9 mouse cellular contexts compared by ENCODE assay signal in genomic region chr2:71786060-71786459, GRCm38 (mm10). TPM values are rescaled to one million over a fixed set of nuclear protein-coding genes. Genes with fewer than 3 reads are reported as not detected.
DNase-seq lines count a peak whose midpoint lies in the region; ATAC-seq and TF ChIP-seq lines count a peak whose summit lies in the region.
"Had no signal": no experiment of that assay in that cellular context is flagged by ENCODE, and none has a peak within 500 bp of the region (broad histone marks: within the 10 kb centered on the region; RNA-seq: fewer than 3 reads in every experiment).

No protein-coding gene starts in this region.

- no peaks in the 10 kb centered on the region for H3K9me3 ChIP-seq in heart, postnatal 0 days (replicated peaks; ENCODE audit: control insufficient read depth, low read length)
- H3K9me3 ChIP-seq in heart, embryonic 12.5 days (replicated peaks): no peaks in the 10 kb centered on the region
- H3K9me3 ChIP-seq in intestine, embryonic 15.5 days: no peaks in the 10 kb centered on the region

- no peaks in the 10 kb centered on the region for H3K27me3 ChIP-seq in heart, postnatal 0 days (ENCODE audit: control insufficient read depth, insufficient read depth, low read length)
- H3K27me3 ChIP-seq in heart, embryonic 12.5 days (replicated peaks): 0 out of 2 replicates have a peak, but pooled peaks cover 3% of the 10 kb centered on the region
- H3K27me3 ChIP-seq in thymus, adult 2 months (ENCODE audit: control insufficient read depth, insufficient read depth, low read length): no peaks in the 10 kb centered on the region
- H3K27me3 ChIP-seq in intestine, embryonic 15.5 days (replicated peaks): no peaks in the 10 kb centered on the region
- H3K27me3 ChIP-seq in splenic B cell, adult 2 months (ENCODE audit: control insufficient read depth, insufficient read depth, low read length, poor library complexity, severe bottlenecking): no peaks in the 10 kb centered on the region

- ATAC-seq in heart, postnatal 0 days (ENCODE audit: insufficient read depth, low read depth): no peak
- ATAC-seq in heart, embryonic 12.5 days (ENCODE audit: insufficient number of reproducible peaks, low FRiP score): no peak
- no peak for ATAC-seq in intestine, embryonic 15.5 days

- no peak for DNase-seq in heart, postnatal 0 days (ENCODE audit: low spot score)
- no peak for DNase-seq in thymus, adult 2 months
- DNase-seq in thymus, adult 18-20 months: no peak
- DNase-seq in splenic B cell, adult 2 months (ENCODE audit: low read depth, low spot score): peak; percentile 44
- no peak for DNase-seq in adipocyte (ENCODE audit: low spot score)
- no peak for DNase-seq in Muller cell, postnatal 12 days (ENCODE audit: inconsistent ontology term)

- no peak overlapping the region for H3K4me3 ChIP-seq in heart, postnatal 0 days (ENCODE audit: low read depth, low read length)
- H3K4me3 ChIP-seq in heart, embryonic 12.5 days: no peak overlapping the region
- H3K4me3 ChIP-seq in thymus, adult 2 months (ENCODE audit: control insufficient read depth, insufficient read depth, low read length): no peak overlapping the region
- H3K4me3 ChIP-seq in intestine, embryonic 15.5 days (replicated peaks): no peak overlapping the region

- no peak for TF ChIP-seq CTCF in heart, postnatal 0 days (IDR thresholded peaks at IDR 0.05; ENCODE audit: low read depth)
- no peak for TF ChIP-seq CTCF in thymus, adult 2 months (IDR thresholded peaks at IDR 0.05; ENCODE audit: borderline replicate concordance, control insufficient read depth, extremely low read depth, insufficient read depth, low read length, poor library complexity)

- H3K9ac ChIP-seq in heart, postnatal 0 days (replicated peaks; ENCODE audit: low read depth, low read length): no peak overlapping the region
- H3K9ac ChIP-seq in heart, embryonic 12.5 days: no peak overlapping the region
- H3K9ac ChIP-seq in intestine, embryonic 15.5 days: no peak overlapping the region

- TF ChIP-seq EP300 in heart, postnatal 0 days (IDR thresholded peaks at IDR 0.05; ENCODE audit: low read depth): no peak

- peaks cover 14% of the 10 kb centered on the region for H3K4me1 ChIP-seq in heart, postnatal 0 days (ENCODE audit: control insufficient read depth, insufficient read depth)
- peaks cover 19% of the 10 kb centered on the region for H3K4me1 ChIP-seq in heart, embryonic 12.5 days (replicated peaks)
- H3K4me1 ChIP-seq in thymus, adult 2 months (replicated peaks; ENCODE audit: control insufficient read depth, insufficient read depth, low read length): peaks cover 21% of the 10 kb centered on the region
- H3K4me1 ChIP-seq in intestine, embryonic 15.5 days (replicated peaks): peaks cover 11% of the 10 kb centered on the region

- whole genome bisulfite sequencing in heart, postnatal 0 days: 47% methylated on average over 5 of the region's 5 CpGs
- 22% methylated on average over 5 of the region's 5 CpGs for WGBS in heart, embryonic 12.5 days
- WGBS in thymus, adult 2 months: 44% methylated on average over 5 of the region's 5 CpGs
- 26% methylated on average over 5 of the region's 5 CpGs for WGBS in intestine, embryonic 15.5 days

- 0 out of 2 replicates have a peak, but pooled peaks have one; percentile 2 for TF ChIP-seq POLR2A in thymus, adult 2 months (IDR thresholded peaks at IDR 0.05; ENCODE audit: control insufficient read depth, extremely low read depth, insufficient read depth, low read length, poor library complexity)

- peak overlapping the region; percentile 80; the same call in 1 of the 2 replicates for H3K4me2 ChIP-seq in heart, postnatal 0 days (ENCODE audit: low read depth, low read length)
- no peak overlapping the region for H3K4me2 ChIP-seq in heart, embryonic 12.5 days
- H3K4me2 ChIP-seq in intestine, embryonic 15.5 days (replicated peaks): 0 out of 2 replicates have a peak overlapping the region, but pooled peaks have one; percentile 94

- H3K27ac ChIP-seq in heart, postnatal 0 days (ENCODE audit: low read depth): no peak overlapping the region
- H3K27ac ChIP-seq in heart, embryonic 12.5 days (ENCODE audit: poor library complexity, severe bottlenecking): no peak overlapping the region
- peak overlapping the region; percentile 38; the same call in 1 of the 2 replicates for H3K27ac ChIP-seq in thymus, adult 2 months (ENCODE audit: control insufficient read depth, insufficient read depth, low read length)
- no peak overlapping the region for H3K27ac ChIP-seq in intestine, embryonic 15.5 days
- H3K27ac ChIP-seq: macrophage had no signal

- no peaks in the 10 kb centered on the region for H3K36me3 ChIP-seq in heart, postnatal 0 days (replicated peaks; ENCODE audit: control insufficient read depth, insufficient read depth, low read length)
- H3K36me3 ChIP-seq in heart, embryonic 12.5 days: no peaks in the 10 kb centered on the region
- no peaks in the 10 kb centered on the region for H3K36me3 ChIP-seq in thymus, adult 2 months (ENCODE audit: control insufficient read depth, insufficient read depth, low read length)
- H3K36me3 ChIP-seq in intestine, embryonic 15.5 days: no peaks in the 10 kb centered on the region
- no peaks in the 10 kb centered on the region for H3K36me3 ChIP-seq in splenic B cell, adult 2 months (ENCODE audit: control insufficient read depth, insufficient read depth, low read length, poor library complexity, severe bottlenecking)

RNA-seq across cellular contexts. Expression of gene Itga6, which starts 40.6 kb away (rescaled TPM):
- total RNA-seq in heart, postnatal 0 days (2014; rRNA removed; ENCODE audit: low replicate concordance): 69.2 and 101 TPM in 2 replicates
- 29.6 and 33.8 TPM in 2 replicates for polyA plus RNA-seq in heart, postnatal 0 days (2015; fragmentation: Nextera tagmentation; extraction: Ambion mirVana)
- polyA plus RNA-seq in heart, embryonic 12.5 days (2016; fragmentation: Nextera tagmentation; extraction: Ambion mirVana): 115 and 130 TPM in 2 replicates
- polyA plus RNA-seq in thymus, adult 2 months (2012; rRNA removed): 38.2 and 38.8 TPM in 2 replicates
- polyA plus RNA-seq in intestine, embryonic 15.5 days (2015; fragmentation: Nextera tagmentation; extraction: Ambion mirVana): 47.6 and 48.1 TPM in 2 replicates
